Comparison of ENCODE assay signal across 11 mouse cellular contexts in genomic region chr17:64275188-64275587, GRCm38 (mm10).
"Had no signal": no experiment of that assay in that cellular context is flagged by ENCODE, and none has a peak within 500 bp of the region (broad histone marks: within the 10 kb centered on the region; RNA-seq: fewer than 3 reads in every experiment).

No protein-coding gene starts in this region.

- H3K4me1 ChIP-seq: intestine, embryonic 15.5 days; midbrain, embryonic 12.5 days; neural tube, embryonic 15.5 days had no signal

- H3K27ac ChIP-seq: intestine, embryonic 15.5 days; liver, embryonic 14.5 days; midbrain, embryonic 12.5 days; neural tube, embryonic 15.5 days had no signal

- H3K9ac ChIP-seq: intestine, embryonic 15.5 days; liver, embryonic 14.5 days; midbrain, embryonic 12.5 days; neural tube, embryonic 15.5 days had no signal

- DNase-seq: kidney, adult 18-20 months; kidney, postnatal 14 days; lung, adult 18-20 months; lung, postnatal 4 days; right cerebral cortex, adult 18-20 months; right cerebral cortex, postnatal 25 days; thymus, postnatal 36 days had no signal

- H3K4me2 ChIP-seq: intestine, embryonic 15.5 days; midbrain, embryonic 12.5 days; neural tube, embryonic 15.5 days had no signal

- ATAC-seq: intestine, embryonic 15.5 days had no signal

- H3K36me3 ChIP-seq: intestine, embryonic 15.5 days had no signal

- H3K4me3 ChIP-seq: intestine, embryonic 15.5 days; midbrain, embryonic 12.5 days; neural tube, embryonic 15.5 days had no signal

- H3K27me3 ChIP-seq: intestine, embryonic 15.5 days; midbrain, embryonic 12.5 days; neural tube, embryonic 15.5 days had no signal

- H3K9me3 ChIP-seq: intestine, embryonic 15.5 days; midbrain, embryonic 12.5 days; neural tube, embryonic 15.5 days had no signal
